Mouse (Mus musculus) bone marrow macrophage, adult 2 months (primary cell): ENCODE results near the gene Gm49392. TPM values are rescaled to one million over a fixed set of nuclear protein-coding genes. Genes with fewer than 3 reads are reported as not detected.

Source experiments
- H3K27ac ChIP-seq: 2 replicates; pipeline ENCODE4 v1.5.1; 2012; ENCODE audit warnings: low read depth, low read length; ENCODE audit not compliant: insufficient read depth
- H3K4me1 ChIP-seq: 2 replicates; pipeline ENCODE4 v1.6.1; 2012; ENCODE audit warnings: low read length; ENCODE audit not compliant: control insufficient read depth, insufficient read depth
- H3K4me3 ChIP-seq: 2 replicates; pipeline ENCODE4 v1.5.1; 2012; ENCODE audit warnings: mild to moderate bottlenecking, low read length, moderate library complexity; ENCODE audit not compliant: insufficient read depth
- CTCF ChIP-seq: IDR thresholded peaks from 2 replicates; pipeline ENCODE4 v1.5.1; 2012; ENCODE audit warnings: low read depth, mild to moderate bottlenecking, low read length, moderate library complexity
- POLR2A ChIP-seq: IDR thresholded peaks from 2 replicates; pipeline ENCODE4 v1.6.1; 2012; ENCODE audit warnings: mild to moderate bottlenecking, low read depth, low read length, borderline replicate concordance
- polyA plus RNA-seq: library from polyadenylated mRNA; stranded (reverse); fragments of >200 nt; gene quantifications from 2 replicates; pipeline ENCODE4 v1.2.4, GENCODE M21; 2012; ENCODE audit not compliant: missing spikeins, insufficient read depth, insufficient read length

Gm49392 gene
- polyA plus RNA-seq, 1 experiment, result not detected

- no peak overlapping the region for H3K27ac ChIP-seq
- no peak overlapping the region for H3K4me3 ChIP-seq
- TF ChIP-seq POLR2A, result no peak
- no peak for TF ChIP-seq CTCF
- H3K4me1 ChIP-seq, result peaks cover 15% of the 10 kb centered on the region
Observed at GRCm38 (mm10) chr13:60843153-60843552, 53.5 kb downstream of the Gm49392 start.

GRCm38 (mm10) chr13:60842703-60843102, 54.0 kb downstream of the Gm49392 start:
- no peak overlapping the region for H3K27ac ChIP-seq
- no peak for TF ChIP-seq CTCF
- no peak overlapping the region for H3K4me3 ChIP-seq
- peaks cover 15% of the 10 kb centered on the region for H3K4me1 ChIP-seq

- H3K27ac ChIP-seq, result peak overlapping the region; percentile 99
Observed at GRCm38 (mm10) chr13:60839353-60839902, 57.3 kb downstream of the Gm49392 start.

GRCm38 (mm10) chr13:60826052-60826451, 70.6 kb downstream of the Gm49392 start:
- TF ChIP-seq POLR2A, result no peak
- peak; percentile 72 for TF ChIP-seq CTCF
- no peak overlapping the region for H3K4me3 ChIP-seq
- no peak overlapping the region for H3K27ac ChIP-seq
- 0 out of 2 replicates have a peak, but pooled peaks cover 5% of the 10 kb centered on the region for H3K4me1 ChIP-seq

More at GRCm38 (mm10) chr13:60839353-60839902, 57.3 kb downstream of the Gm49392 start:
- peaks cover 15% of the 10 kb centered on the region for H3K4me1 ChIP-seq
- no peak overlapping the region for H3K4me3 ChIP-seq
- TF ChIP-seq POLR2A, result no peak
- TF ChIP-seq CTCF, result no peak

- Histone ChIP-seq H3K4me1 (0 out of 2 replicates have a peak, but pooled peaks cover 2% of the 10 kb centered on the region), H3K4me3 (no peak overlapping the region), H3K27ac (no peak overlapping the region)
- TF ChIP-seq CTCF (no peak), POLR2A (no peak)
Observed at GRCm38 (mm10) chr13:60820486-60821175, 76.1 kb downstream of the Gm49392 start.

- H3K4me1 ChIP-seq, result 0 out of 2 replicates have a peak, but pooled peaks cover 2% of the 10 kb centered on the region
- no peak overlapping the region for H3K27ac ChIP-seq
- no peak overlapping the region for H3K4me3 ChIP-seq
- TF ChIP-seq CTCF (peak; percentile 63), POLR2A (no peak)
Observed at GRCm38 (mm10) chr13:60819469-60819868, 77.2 kb downstream of the Gm49392 start.

- Histone ChIP-seq H3K4me3 (no peak overlapping the region), H3K4me1 (no peaks in the 10 kb centered on the region), H3K27ac (no peak overlapping the region)
- TF ChIP-seq CTCF (no peak), POLR2A (no peak)
Observed at GRCm38 (mm10) chr13:60813722-60814121, 83.0 kb downstream of the Gm49392 start.

GRCm38 (mm10) chr13:60812768-60813167, 83.9 kb downstream of the Gm49392 start:
- TF ChIP-seq POLR2A, result no peak
- TF ChIP-seq CTCF, result no peak
- H3K4me3 ChIP-seq, result no peak overlapping the region
- H3K4me1 ChIP-seq, result no peaks in the 10 kb centered on the region
- no peak overlapping the region for H3K27ac ChIP-seq

GRCm38 (mm10) chr13:60809690-60810089, 87.0 kb downstream of the Gm49392 start:
- TF ChIP-seq CTCF, result no peak
- H3K4me1 ChIP-seq, result no peaks in the 10 kb centered on the region
- no peak overlapping the region for H3K4me3 ChIP-seq
- no peak overlapping the region for H3K27ac ChIP-seq

GRCm38 (mm10) chr13:60802749-60803148, 93.9 kb downstream of the Gm49392 start, which contains the start of gene Ctsll3:
Gene Ctsll3 (minus strand): TSS chr13:60802849.
- no peak for TF ChIP-seq POLR2A
- TF ChIP-seq CTCF, result no peak
- Histone ChIP-seq H3K27ac (no peak within 1 kb of the TSS), H3K4me3 (no peak within 1 kb of the TSS), H3K4me1 (no peaks in the 10 kb centered on the region)

Other genes starting within 250 kb of the Gm49392 start
- not detected in 2 replicates for gene BC051665, start 110.5 kb downstream of the Gm49392 start, polyA plus RNA-seq
- not detected in 2 replicates for gene Ctsll3, start 94.0 kb downstream of the Gm49392 start, polyA plus RNA-seq
- not detected in 2 replicates for gene 4930486L24Rik, start 32.4 kb downstream of the Gm49392 start, polyA plus RNA-seq
- 80.7 and 81.4 TPM in 2 replicates for gene Ctla2b, start 553 bp upstream of the Gm49392 start, polyA plus RNA-seq
- not detected in 2 replicates for gene Tpbpb, start 8.0 kb upstream of the Gm49392 start, polyA plus RNA-seq
- not detected in 2 replicates for gene Gm49393, start 38.7 kb upstream of the Gm49392 start, polyA plus RNA-seq
- gene Gm49391, start 39.7 kb upstream of the Gm49392 start, polyA plus RNA-seq, result 15.9 TPM in 1 of 2 replicates, not detected in the other
- 14.7 and 16.8 TPM in 2 replicates for gene Ctla2a, start 39.7 kb upstream of the Gm49392 start, polyA plus RNA-seq
- gene Tpbpa, start 45.1 kb upstream of the Gm49392 start, polyA plus RNA-seq, result not detected in 2 replicates
- not detected in 2 replicates for gene Ctsj, start 109.1 kb upstream of the Gm49392 start, polyA plus RNA-seq
- not detected in 2 replicates for gene Ctsq, start 143.7 kb upstream of the Gm49392 start, polyA plus RNA-seq